Mouse (Mus musculus) forebrain, embryonic 16.5 days (tissue): ENCODE results near the gene Lrit3. TPM values are rescaled to one million over a fixed set of nuclear protein-coding genes. Genes with fewer than 3 reads are reported as not detected.
A peak's percentile ranks its signal among the peaks of the same experiment; 100 is the strongest.

Experiments used
- ATAC-seq: fragments of 200-750 bp; cut with Nextera tagmentation; 2 replicates; pipeline ENCODE4 v1.8.0; 2017; ENCODE audit warnings: mild to moderate bottlenecking, moderate library complexity
- H3K27ac ChIP-seq: fragments of 300-500 bp; sonication (generic); 2 replicates; pipeline ENCODE4 v1.5.1; 2014; ENCODE audit warnings: low read length, control low read depth
- H3K27me3 ChIP-seq: fragments of 300-500 bp; sonication (generic); replicated peaks from 2 replicates; pipeline ENCODE4 v1.6.1; 2014; ENCODE audit warnings: low read length; ENCODE audit not compliant: control insufficient read depth, insufficient read depth
- H3K36me3 ChIP-seq: fragments of 300-500 bp; sonication (generic); 2 replicates; pipeline ENCODE4 v1.6.1; 2014; ENCODE audit not compliant: control insufficient read depth, insufficient read depth
- H3K4me1 ChIP-seq: fragments of 300-500 bp; sonication (generic); replicated peaks from 2 replicates; pipeline ENCODE4 v1.6.1; 2014; ENCODE audit warnings: low read length; ENCODE audit not compliant: control insufficient read depth, insufficient read depth
- H3K4me2 ChIP-seq: fragments of 300-500 bp; sonication (generic); 2 replicates; pipeline ENCODE4 v1.6.1; 2014; ENCODE audit warnings: mild to moderate bottlenecking, low read length, control low read depth
- H3K4me3 ChIP-seq: fragments of 300-500 bp; sonication (generic); replicated peaks from 2 replicates; pipeline ENCODE4 v1.5.1; 2014; ENCODE audit warnings: mild to moderate bottlenecking, low read length, control low read depth
- H3K9ac ChIP-seq: fragments of 300-500 bp; sonication (generic); replicated peaks from 2 replicates; pipeline ENCODE4 v1.6.1; 2014; ENCODE audit warnings: low read depth, low read length, control low read depth
- H3K9me3 ChIP-seq: fragments of 300-500 bp; sonication (generic); 2 replicates; pipeline ENCODE4 v1.6.1; 2016; ENCODE audit warnings: low read length; ENCODE audit not compliant: control insufficient read depth
- WGBS: fragments of 180-500 bp; shearing (Covaris S2); extraction: QIAGEN DNeasy Blood & Tissue Kit; methylation state at CpG from one replicate; pipeline ENCODE4 v1.1.7; 2014; 5-methylcytosine and 5-hydroxymethylcytosine counted together
- polyA plus RNA-seq: library from polyadenylated mRNA; unstranded; fragments of >200 nt; fragmentation: Nextera tagmentation; extraction: Ambion mirVana; gene quantifications from 2 replicates; pipeline ENCODE4 v1.2.1, GENCODE M21; 2015

Lrit3 gene
- polyA plus RNA-seq, 1 experiment from 2014 or later, result not detected

- WGBS, result 97% methylated on average over 5 of the region's 5 CpGs
- H3K27ac ChIP-seq, result no peak overlapping the region
- no peak overlapping the region for H3K4me3 ChIP-seq
- ATAC-seq, result no peak
- peaks cover 22% of the 10 kb centered on the region for H3K36me3 ChIP-seq
- no peak overlapping the region for H3K9ac ChIP-seq
- no peaks in the 10 kb centered on the region for H3K27me3 ChIP-seq
- H3K4me1 ChIP-seq, result peaks cover 15% of the 10 kb centered on the region
- H3K9me3 ChIP-seq, result no peaks in the 10 kb centered on the region
- no peak overlapping the region for H3K4me2 ChIP-seq
These were observed 23.9 kb upstream of the Lrit3 start for GRCm38 (mm10) chr3:129827691-129828090.

- H3K9me3 ChIP-seq, result no peaks in the 10 kb centered on the region
- no peak overlapping the region for H3K9ac ChIP-seq
- H3K36me3 ChIP-seq, result peaks cover 24% of the 10 kb centered on the region
- peaks cover 15% of the 10 kb centered on the region for H3K4me1 ChIP-seq
- no peak for ATAC-seq
- WGBS, result 88% methylated on average over 10 of the region's 10 CpGs
- no peak overlapping the region for H3K4me3 ChIP-seq
- no peak overlapping the region for H3K27ac ChIP-seq
- no peak overlapping the region for H3K4me2 ChIP-seq
- H3K27me3 ChIP-seq, result no peaks in the 10 kb centered on the region
These were observed 22.9 kb upstream of the Lrit3 start for GRCm38 (mm10) chr3:129826691-129827090.

GRCm38 (mm10) chr3:129824891-129825290, 21.1 kb upstream of the Lrit3 start:
- WGBS, result 94% methylated on average over 10 of the region's 10 CpGs
- Histone ChIP-seq H3K4me3 (no peak overlapping the region), H3K9me3 (no peaks in the 10 kb centered on the region), H3K27ac (no peak overlapping the region), H3K4me1 (peaks cover 13% of the 10 kb centered on the region), H3K27me3 (no peaks in the 10 kb centered on the region), H3K9ac (no peak overlapping the region), H3K4me2 (no peak overlapping the region), H3K36me3 (peaks cover 24% of the 10 kb centered on the region)
- no peak for ATAC-seq

GRCm38 (mm10) chr3:129824146-129824545, 20.3 kb upstream of the Lrit3 start:
- H3K4me1 ChIP-seq, result peaks cover 5% of the 10 kb centered on the region; the same call in 1 of the 2 replicates
- H3K27me3 ChIP-seq, result no peaks in the 10 kb centered on the region
- H3K9ac ChIP-seq, result no peak overlapping the region
- H3K9me3 ChIP-seq, result no peaks in the 10 kb centered on the region
- no peak overlapping the region for H3K4me3 ChIP-seq
- ATAC-seq, result no peak
- no peak overlapping the region for H3K27ac ChIP-seq
- 74% methylated on average over 4 of the region's 4 CpGs for WGBS
- H3K4me2 ChIP-seq, result no peak overlapping the region
- peaks cover 24% of the 10 kb centered on the region for H3K36me3 ChIP-seq

DNA sequence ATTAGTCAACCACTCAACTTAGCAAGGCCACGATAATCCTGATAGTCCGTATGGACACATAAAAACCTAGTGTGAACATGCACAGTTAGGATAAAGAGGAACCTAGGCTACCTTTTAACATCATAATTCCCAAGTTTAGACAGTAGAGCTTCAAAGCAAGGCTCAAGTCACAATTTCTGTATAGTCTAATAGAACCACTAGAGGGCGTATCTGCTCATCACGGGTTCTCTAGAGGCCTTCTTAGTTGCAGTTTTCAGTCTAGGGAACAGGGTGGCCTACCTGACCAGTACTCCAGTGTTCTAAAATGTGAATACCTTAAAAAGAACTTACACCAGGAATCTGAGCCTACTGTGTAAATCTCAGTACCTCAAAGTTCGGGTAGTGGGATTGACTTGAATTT, 19.5 kb upstream of the Lrit3 start:
- H3K9me3 ChIP-seq, result no peaks in the 10 kb centered on the region
- no peaks in the 10 kb centered on the region for H3K4me1 ChIP-seq
- H3K27me3 ChIP-seq, result no peaks in the 10 kb centered on the region
- WGBS, result 59% methylated on average over 5 of the region's 5 CpGs
- no peak overlapping the region for H3K4me3 ChIP-seq
- no peak overlapping the region for H3K9ac ChIP-seq
- 0 out of 2 replicates have a peak, but pooled peaks have one; percentile 58 for ATAC-seq
- H3K36me3 ChIP-seq, result peaks cover 24% of the 10 kb centered on the region
- no peak overlapping the region for H3K27ac ChIP-seq
- H3K4me2 ChIP-seq, result no peak overlapping the region

DNA sequence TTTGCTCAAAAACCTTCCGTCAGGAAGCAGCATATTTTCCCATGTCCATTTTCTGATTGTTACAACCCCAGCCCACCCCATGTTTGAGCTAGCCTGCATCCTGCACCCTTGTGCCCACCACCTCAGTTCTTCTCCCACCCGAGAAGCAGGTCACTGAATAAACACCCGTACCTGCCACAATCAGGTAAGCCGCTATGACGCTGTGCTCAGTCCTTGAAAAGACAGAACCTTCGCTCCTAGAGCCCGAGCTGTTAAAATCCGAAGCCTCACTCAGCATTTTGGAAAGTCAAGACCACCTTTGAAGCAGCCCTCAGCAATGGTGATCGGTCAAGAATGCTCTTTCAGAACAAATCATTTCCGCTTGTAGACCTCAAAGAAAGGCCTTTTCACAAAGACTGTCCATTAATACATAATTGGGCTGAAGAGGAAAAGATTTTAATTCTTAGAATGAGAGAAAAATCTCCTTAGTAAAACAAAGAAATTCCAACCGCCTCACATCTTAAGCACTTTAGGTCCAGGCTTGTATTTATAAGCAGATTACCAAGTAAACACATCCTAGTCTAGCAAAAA, 18.5 kb upstream of the Lrit3 start, which contains the start of gene Rrh:
Rrh (minus strand) TSS at position 382 of the 570 bp plus-strand sequence.
- no peaks in the 10 kb centered on the region for H3K4me1 ChIP-seq
- H3K36me3 ChIP-seq, result peaks cover 24% of the 10 kb centered on the region
- H3K4me3 ChIP-seq, result no peak within 1 kb of the TSS
- H3K27ac ChIP-seq, result no peak within 1 kb of the TSS
- H3K9ac ChIP-seq, result no peak within 1 kb of the TSS
- no peak within 1 kb of the TSS for H3K4me2 ChIP-seq
- no peak for ATAC-seq
- no peaks in the 10 kb centered on the region for H3K27me3 ChIP-seq
- no peaks in the 10 kb centered on the region for H3K9me3 ChIP-seq
- WGBS, result 31% methylated on average over 11 of the region's 11 CpGs

DNA sequence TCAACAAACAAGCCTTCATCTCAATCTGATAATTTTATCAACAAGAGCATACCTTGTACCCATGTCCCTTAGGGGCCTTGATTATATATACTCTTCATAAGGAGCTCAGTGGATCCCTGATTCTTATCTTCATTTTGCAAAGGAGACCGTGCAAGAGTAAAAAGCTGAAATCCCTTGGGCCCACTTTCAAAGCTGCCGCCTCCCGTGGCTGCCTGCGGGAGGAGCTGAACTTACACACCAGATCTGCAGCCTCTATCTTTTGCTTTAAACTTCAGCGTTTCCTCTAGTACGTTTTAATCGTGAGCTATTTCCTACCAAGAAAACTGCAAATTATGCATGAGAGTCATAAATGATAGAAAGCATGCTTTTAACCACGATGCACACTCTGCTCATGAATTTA, 17.9 kb upstream of the Lrit3 start:
- Histone ChIP-seq H3K9me3 (no peaks in the 10 kb centered on the region), H3K4me3 (no peak overlapping the region), H3K9ac (no peak overlapping the region), H3K4me2 (no peak overlapping the region), H3K36me3 (peaks cover 24% of the 10 kb centered on the region), H3K27me3 (no peaks in the 10 kb centered on the region), H3K4me1 (no peaks in the 10 kb centered on the region), H3K27ac (no peak overlapping the region)
- no peak for ATAC-seq
- WGBS, result 78% methylated on average over 8 of the region's 8 CpGs

GRCm38 (mm10) chr3:129820847-129821246, 17.0 kb upstream of the Lrit3 start:
- no peak overlapping the region for H3K4me3 ChIP-seq
- no peaks in the 10 kb centered on the region for H3K27me3 ChIP-seq
- no peak overlapping the region for H3K27ac ChIP-seq
- no peak overlapping the region for H3K4me2 ChIP-seq
- H3K9ac ChIP-seq, result no peak overlapping the region
- H3K4me1 ChIP-seq, result no peaks in the 10 kb centered on the region
- ATAC-seq, result no peak
- H3K9me3 ChIP-seq, result no peaks in the 10 kb centered on the region
- 60% methylated on average over 9 of the region's 9 CpGs for WGBS
- peaks cover 18% of the 10 kb centered on the region for H3K36me3 ChIP-seq

- WGBS, result 82% methylated on average over 2 of the region's 2 CpGs
- H3K27ac ChIP-seq, result no peak overlapping the region
These were observed 4.8 kb downstream of the Lrit3 start for GRCm38 (mm10) chr3:129799011-129799410.

DNA sequence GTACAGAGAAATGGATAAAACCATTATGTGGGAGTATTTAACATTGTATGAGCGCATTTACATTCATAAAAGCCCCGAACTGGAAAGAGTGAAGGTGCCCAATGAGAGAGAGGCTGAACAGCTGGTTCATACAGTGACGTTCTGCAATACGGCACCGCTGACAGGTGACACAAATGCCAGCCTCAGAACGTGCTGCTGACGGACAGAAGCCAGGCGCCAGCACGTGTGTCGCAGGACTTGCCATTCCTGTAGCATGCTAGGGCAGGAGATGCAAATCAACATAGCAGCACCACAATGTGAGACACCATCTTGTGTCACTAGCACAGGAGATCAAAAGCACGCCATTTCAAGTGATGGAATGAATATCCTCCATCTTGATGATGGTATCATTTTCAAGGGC, 5.3 kb downstream of the Lrit3 start:
- H3K27ac ChIP-seq, result no peak overlapping the region
- H3K4me1 ChIP-seq, result no peaks in the 10 kb centered on the region
- no peaks in the 10 kb centered on the region for H3K27me3 ChIP-seq
- no peaks in the 10 kb centered on the region for H3K9me3 ChIP-seq
- no peak overlapping the region for H3K9ac ChIP-seq
- H3K4me2 ChIP-seq, result no peak overlapping the region
- H3K36me3 ChIP-seq, result no peaks in the 10 kb centered on the region
- WGBS, result 85% methylated on average over 11 of the region's 11 CpGs
- no peak overlapping the region for H3K4me3 ChIP-seq
- ATAC-seq, result no peak

More at GRCm38 (mm10) chr3:129799011-129799410, 4.8 kb downstream of the Lrit3 start:
- ATAC-seq, result no peak
- Histone ChIP-seq H3K36me3 (no peaks in the 10 kb centered on the region), H3K9me3 (no peaks in the 10 kb centered on the region), H3K4me3 (no peak overlapping the region), H3K27me3 (no peaks in the 10 kb centered on the region), H3K9ac (no peak overlapping the region), H3K4me2 (no peak overlapping the region), H3K4me1 (no peaks in the 10 kb centered on the region)
